Mouse (Mus musculus): Measurements from ENCODE around the gene Cntn3.
"Not testable (repeated sequence)": the region's sequence is repeated elsewhere in the genome, so short reads cannot be mapped to it uniquely, and the experiment has no call there.

Gene Cntn3

DNA sequence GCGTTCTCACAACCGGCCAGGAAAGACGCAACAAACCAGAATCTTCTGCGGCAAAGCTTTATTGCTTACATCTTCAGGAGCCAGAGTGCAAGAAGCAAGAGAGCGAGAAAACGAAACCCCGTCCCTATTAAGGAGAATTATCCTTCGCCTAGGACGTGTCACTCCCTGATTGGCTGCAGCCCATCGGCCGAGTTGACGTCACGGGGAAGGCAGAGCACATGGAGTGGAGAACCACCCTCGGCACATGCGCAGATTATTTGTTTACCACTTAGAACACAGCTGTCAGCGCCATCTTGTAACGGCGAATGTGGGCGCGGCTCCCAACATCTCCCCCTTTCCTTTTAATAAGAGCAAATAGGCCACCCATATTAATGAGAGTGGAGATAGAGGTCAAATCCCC is at the start of gene Cntn3:
Gene Cntn3, minus strand, starts transcription at position 101 of the 400 bp plus-strand sequence.
- not testable (repeated sequence) for DNase-seq (ENCODE audit: low read depth)

DNA sequence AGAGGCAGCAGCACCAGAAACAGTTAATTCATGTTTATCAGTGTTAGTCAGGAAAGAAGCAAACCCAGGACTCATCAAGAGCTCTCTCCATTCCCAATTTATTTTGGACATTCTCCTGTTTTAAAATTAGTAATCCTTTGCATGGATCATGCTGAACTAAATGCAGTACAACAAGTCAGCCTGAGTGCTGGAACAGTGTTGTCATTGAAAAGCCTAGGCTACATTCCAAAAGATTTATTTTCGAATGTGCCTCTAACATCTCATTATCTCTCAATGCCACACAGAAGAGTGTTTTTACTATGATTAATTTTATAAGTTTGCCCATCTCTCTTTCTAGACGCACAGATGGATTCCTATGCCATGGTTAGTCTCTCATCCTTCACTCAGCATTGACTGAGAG is 27.9 kb upstream of the Cntn3 start:
- DNase-seq (ENCODE audit: low read depth): no peak

DNA sequence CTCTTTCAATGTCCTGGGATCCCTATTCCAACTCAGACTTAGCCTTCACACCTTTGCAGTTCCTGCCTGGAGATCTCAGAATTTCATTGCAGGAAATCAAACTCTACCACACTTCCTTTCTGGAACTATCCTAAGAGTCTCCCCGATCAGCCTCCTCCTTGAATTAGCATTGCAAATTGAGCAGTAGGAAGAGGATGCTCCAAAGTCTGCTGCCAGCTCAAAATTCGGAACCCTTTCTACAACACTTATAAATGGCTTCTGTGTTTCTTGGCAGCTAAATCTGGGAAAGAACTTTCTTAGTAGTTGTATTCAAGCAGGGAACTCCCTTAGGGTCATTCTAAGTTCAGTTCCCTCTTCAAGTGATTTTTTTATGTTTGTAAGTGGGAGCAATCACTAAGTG is 24.9 kb upstream of the Cntn3 start:
- DNase-seq (ENCODE audit: low read depth): no peak

DNA sequence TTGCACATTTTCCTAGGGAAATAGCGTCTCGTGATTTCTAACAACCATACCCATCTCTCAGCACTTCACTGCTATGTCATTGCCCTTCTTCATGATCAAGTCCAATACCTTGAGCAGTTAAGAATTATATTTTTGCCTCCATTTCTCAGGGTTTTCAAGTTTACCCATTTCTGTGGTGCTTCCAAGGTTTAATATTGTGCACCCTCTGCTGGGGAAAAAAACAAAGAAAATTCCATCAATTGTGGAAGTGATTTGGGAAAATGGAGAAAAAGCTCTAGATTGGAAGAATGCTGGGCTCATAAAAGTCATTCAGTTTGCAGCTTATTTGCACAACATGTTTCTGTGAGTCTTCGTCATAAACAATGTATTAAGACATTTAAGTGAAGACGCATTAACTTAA is 17.2 kb upstream of the Cntn3 start:
- DNase-seq (ENCODE audit: low read depth): no peak

DNA sequence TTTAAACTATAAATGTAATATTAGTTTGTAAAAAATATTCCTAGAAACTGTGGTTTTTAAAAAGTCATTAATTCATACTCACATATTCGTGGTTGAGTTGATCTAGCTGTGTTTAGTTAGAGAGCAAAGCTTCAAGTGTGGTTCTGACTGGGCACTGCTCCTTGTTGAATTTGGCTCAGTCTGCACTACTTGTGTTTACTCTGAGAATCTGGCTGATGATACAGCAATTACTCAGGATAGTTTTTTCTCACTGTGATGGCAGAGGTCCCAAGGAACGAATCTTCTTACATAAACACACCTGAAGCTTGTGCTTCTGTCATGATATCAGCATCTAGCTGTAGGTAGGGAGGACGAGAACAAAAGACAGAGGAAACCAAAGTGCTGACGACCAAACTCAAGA is 16.4 kb upstream of the Cntn3 start:
- no peak for DNase-seq (ENCODE audit: low read depth)

DNA sequence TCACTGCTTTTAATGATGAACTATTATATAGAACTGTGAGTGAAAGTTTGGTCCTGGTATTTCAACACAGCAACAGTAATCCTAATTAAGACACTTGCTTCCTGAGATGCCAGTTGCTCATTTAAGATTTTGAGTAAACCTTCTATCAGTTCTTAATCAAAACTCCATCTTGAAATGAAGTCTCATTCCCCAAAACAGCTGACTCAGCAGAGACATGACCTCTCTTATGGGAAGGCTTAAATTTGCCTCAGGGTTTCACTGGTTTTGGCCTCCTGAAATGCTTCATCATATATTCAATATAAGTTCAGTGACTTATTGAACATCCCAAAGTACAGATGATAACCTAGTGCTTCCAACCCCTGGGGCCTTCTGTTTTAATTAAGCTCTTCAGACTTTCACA is 13.2 kb upstream of the Cntn3 start:
- no peak for DNase-seq (ENCODE audit: low read depth)

DNA sequence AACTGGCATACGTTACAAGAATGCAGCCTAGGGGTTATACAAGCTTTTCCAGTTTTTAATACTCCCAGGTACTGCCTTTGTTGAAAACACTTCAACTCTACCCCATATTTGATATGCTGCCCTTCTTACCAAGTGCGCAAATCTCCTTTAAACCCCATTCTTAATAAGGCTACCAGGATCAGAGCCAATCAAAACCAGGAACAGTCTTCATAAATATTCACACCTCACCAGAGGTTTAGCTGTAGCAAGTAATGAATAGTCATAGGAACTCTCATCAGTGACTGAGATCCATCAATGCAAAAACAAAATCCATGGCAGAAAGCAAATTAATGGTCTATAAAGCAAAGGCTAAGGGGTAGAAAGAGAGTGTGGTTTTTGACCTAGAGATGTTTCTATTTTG is 10.7 kb upstream of the Cntn3 start:
- DNase-seq (ENCODE audit: low read depth): no peak

DNA sequence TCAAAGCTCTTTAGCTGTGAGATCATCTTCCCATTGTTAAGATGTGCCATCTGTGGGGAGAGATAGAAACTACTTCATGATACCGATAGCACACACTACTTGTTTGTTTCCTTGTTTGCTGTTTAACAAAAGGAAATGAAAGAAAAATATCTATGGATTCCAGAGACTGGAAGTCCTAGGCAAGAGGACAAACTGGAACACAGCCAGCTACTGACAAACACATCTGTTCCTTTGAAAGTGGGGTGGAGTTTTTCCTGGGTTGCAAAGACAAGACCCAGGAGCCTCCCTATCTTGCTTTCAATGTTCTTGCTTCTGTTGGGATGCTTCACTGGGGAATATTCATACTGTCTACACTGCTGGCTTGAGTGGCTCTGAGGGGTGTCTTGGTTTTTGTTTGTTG is 5.4 kb downstream of the Cntn3 start:
- DNase-seq (ENCODE audit: low read depth): no peak

DNA sequence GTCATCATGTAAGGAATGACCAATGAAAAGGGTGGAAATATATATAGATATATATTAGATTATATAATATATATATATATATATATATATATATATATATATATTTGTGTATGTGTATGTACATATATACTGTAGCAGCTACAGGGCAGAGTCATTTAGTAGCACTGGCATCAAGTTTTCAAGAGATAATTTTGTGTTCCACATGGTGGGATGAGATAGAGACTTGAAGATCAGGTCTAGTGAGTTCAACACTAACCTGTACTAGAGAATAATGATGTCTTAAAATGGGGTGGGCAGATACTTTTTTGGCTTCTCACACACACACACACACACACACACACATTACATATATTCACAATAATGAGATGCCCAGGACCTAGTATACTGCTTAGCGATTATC is 7.7 kb downstream of the Cntn3 start:
- no peak for DNase-seq (ENCODE audit: low read depth)

DNA sequence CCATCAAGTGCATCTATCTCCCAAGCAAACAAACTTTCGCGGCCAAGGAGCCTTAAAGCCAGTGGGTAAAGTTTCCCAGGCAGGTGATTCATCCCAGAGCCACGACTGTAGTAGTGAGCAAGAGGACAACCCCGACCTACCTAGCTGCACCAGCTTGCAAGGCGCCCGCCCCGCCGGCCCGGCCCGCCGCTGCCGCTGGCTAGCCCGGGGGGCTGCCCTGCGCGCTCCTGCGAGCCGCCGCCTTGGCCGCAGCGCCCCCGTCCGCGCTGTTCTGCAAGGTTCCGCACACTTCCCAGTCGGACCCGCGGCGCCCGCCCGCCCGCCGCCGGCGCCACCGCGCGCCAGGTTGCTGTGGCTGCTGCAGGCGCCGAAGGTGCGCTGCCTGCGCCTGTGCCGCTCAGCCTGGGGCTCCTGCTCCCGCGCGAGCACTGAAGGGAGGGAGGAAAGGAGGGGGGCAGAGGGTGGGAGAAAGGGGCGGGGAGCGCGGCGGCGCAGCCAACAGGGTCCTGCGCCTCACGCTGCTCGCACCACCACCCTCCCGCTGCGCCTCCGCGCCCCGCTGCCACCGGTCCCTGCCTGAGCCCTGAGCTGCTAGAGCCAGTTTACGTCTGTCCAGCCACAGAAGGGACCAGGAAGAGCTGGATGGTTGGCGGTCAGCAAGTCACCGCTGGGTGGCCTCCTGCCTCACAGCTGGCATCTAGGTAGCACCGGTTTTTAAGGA is 8.7 kb downstream of the Cntn3 start:
- DNase-seq (ENCODE audit: low read depth): no peak

DNA sequence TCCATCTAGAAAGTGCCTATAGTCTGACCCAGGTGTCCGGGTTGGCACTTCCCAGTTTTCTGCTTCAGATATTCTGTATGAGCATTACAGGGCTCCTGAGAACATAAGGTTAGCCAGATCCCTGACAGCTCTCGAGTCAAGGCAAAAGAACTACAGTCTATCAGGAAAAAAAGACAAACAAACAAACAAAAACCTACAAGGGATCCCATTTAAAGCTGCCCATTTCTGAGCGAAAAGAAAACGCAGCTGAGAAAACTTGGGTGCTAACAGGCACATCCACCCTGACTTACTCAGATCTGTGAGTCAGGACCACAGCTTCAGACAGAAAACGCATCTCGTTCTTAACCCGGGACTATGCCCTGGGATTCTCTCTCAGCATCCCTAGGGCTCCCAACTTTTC is 9.5 kb downstream of the Cntn3 start:
- no peak for DNase-seq (ENCODE audit: low read depth)

DNA sequence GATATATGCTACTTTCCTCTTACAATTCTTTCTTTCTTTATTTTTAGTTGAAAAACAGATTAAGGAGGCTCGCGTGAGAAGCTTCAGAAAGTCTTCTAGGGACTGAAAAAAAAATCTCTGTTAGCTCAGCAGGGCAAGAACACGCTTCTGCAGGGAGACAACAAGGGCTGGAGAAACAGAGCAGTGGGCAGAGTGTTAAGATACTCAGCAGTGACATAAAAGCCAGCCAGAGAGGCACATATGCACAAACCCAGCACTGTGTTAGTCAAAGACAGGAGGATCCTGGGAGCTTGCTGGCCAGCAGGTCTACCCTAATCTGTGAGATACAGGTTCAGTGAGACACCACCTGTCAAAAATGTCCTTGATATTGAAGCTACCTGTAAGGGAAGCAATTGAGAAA is 15.4 kb downstream of the Cntn3 start:
- no peak for DNase-seq (ENCODE audit: low read depth)

DNA sequence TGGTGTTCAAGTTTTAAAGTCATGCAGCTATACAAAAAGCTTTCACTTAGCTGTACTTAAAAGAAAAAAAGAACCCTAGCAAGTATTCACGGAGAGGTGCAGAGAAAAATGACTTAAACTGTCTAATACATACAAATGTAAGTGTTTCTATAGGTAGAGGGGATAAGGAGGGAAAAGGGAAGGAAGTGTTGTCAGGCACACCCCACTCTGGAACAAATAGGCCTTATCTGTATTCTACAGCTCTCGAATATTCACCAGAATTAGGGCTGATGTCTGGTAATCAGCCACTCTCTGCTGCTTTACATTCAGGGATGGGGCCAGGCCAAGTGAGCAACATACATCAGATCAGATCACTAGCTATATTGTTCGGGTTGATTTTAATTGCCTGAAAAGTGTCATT is 16.4 kb downstream of the Cntn3 start:
- no peak for DNase-seq (ENCODE audit: low read depth)

DNA sequence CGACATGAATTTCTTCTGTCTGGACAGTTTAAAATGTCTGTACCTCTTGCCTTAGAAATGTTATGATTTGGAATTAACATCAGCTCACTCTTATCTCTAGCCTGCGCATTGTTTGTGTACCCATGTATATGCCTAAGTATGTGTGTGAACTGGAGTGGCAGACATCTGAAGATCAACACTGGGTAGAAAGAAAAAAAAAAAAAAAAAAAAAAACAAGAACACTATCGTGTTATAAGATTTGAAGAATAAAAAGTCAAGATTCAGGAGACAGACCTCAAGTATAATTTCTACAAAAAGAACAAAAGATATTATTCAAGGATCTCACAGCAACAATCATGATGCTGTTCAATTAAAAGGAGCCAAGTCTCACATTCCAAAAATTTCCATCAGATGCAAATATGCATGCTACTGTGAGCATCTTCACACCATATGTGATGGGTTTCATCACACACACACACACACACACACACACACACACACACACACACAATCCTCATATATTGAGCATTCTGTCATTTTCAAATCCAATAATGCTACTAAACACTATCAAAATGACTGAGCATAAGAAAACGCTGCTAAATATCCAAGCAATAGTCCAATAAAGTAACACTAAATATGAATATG is 17.0 kb downstream of the Cntn3 start:
- no peak for DNase-seq (ENCODE audit: low read depth)

DNA sequence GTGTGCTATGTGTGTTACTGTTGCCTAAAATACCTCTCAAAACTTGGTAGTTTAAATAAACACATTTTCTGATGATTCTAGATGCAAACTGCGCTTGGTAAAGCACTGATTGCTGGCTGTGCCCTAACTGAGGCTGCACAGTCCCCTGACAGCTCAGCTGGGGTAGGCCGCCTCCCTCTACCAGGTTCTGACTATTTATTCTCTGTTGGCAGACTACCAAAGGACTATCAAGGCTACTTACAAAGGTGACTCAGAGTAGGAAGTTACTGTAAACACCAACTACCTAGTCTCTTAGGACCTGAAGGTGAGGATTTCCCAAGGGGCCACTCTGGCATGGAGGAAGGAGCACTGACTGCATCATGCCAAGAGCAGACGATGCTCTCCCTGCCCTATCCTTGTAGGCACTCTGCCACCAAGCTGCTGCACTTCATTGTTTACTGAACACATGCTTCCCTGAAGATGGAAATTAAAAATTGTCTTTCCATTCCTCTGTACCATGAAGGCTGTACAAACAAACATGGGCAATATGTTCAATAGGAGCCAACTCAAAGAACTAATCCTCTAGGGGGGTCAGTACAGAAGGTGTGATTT is 17.7 kb downstream of the Cntn3 start:
- no peak for DNase-seq (ENCODE audit: low read depth)

DNA sequence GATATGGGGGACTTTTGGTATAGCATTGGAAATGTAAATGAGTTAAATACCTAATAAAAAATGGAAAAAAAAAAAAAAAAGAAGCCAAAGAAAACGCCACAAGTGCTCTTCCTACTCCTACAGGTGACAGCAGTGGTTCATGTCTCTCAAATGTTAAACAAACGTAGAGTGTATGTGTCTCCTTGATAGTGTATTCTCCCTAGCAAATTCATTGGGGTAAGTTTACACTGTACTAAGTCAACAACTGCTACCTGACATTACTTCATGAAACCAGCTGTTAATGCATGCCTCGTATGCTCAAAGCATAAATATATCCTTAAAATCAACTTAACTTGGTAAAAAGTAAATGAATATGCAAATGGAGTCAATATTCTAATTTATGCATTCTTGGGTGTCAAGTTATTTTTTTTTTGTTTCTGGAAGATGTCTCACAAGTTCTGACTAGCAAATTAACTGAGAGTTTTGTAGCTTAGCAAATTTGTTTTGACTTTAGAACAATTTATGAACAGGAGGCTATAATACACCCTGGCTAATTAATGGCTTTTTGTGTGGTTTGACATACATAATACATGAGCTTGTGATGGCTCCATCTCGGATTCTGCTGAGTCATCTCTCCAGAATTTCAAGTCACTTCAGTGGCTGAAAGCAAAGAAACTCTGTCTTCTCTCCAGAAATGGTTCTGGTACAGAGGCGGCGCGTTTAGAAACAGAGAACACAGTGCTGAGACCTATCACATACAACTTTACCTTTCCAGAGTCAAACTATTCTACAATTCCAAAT is 31.1 kb downstream of the Cntn3 start:
- DNase-seq (ENCODE audit: low read depth): no peak

DNA sequence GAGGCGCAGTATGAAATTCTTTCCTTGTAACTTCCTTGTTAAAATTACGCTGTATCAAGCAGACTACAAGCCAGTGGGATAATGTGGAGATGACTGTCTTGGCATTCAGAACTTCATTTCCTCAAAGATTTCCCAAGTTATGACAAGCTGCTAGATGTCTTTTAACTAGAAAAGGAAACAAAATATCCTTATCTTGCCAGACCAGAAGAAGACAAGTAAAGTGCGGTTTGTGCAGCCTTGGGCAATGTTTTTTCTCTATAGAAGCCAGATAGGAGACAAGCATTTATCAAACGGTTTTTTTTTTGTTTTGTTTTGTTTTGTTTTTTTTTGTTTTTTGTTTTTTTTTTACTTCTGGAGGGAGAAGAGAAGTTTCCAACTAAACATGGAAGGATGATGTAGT is 37.3 kb downstream of the Cntn3 start:
- DNase-seq (ENCODE audit: low read depth): peak; percentile 8

DNA sequence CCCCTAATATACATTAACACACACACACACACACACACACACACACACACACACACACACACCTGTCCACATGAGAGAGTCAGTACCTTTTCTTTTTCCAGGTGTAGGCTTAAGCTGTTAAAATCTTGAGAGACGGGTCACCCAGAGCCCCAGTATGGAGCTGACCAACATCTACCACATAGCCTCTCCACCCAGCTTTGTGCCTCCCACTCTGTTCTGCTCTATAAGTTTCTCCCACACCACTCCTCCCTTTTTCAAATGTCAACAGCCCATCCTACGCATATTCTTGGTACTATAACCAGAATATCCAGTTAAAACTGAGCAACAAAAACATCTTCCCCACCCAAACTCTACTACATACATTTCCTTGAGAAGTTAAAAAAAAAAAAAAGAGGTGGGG is 49.9 kb downstream of the Cntn3 start:
- no peak for DNase-seq (ENCODE audit: low read depth)

DNA sequence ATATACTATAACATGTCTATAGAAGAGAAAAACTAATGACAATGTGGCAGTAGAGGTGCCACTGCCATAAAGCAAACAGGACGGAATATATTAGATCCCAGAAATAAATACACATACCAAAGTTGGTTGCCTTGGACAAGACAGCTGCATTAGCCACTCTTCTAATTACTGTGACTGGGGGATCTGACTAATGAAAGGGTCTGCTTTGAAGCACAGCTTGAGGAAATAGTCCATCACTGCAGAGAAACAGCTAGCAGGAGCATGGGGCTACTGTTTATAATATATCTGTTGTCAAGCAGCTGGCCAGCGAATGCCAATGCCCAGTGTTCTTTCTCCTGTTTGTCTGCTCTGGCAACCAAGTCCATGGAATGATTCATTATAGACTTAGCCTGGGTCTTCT is 51.9 kb downstream of the Cntn3 start:
- no peak for DNase-seq (ENCODE audit: low read depth)

DNA sequence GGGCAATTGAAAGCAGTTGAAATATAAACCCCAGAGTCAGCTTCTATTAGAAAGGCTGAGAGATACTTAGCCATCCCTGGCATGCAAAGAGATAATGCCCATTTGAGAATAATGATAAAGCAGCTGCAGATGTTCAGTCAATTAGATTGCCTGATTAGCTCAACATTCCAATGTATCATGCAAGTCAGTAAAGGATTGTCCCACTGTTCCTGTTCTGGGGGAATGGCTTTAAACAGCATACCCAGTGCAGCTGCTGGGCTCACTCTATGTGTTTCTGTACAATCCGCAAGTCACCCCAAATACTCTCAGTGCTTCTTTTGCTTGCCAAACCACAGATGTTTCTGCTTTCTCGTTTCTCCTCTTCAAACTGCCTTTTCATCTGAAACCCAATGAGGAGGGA is 57.7 kb downstream of the Cntn3 start:
- DNase-seq (ENCODE audit: low read depth): no peak

DNA sequence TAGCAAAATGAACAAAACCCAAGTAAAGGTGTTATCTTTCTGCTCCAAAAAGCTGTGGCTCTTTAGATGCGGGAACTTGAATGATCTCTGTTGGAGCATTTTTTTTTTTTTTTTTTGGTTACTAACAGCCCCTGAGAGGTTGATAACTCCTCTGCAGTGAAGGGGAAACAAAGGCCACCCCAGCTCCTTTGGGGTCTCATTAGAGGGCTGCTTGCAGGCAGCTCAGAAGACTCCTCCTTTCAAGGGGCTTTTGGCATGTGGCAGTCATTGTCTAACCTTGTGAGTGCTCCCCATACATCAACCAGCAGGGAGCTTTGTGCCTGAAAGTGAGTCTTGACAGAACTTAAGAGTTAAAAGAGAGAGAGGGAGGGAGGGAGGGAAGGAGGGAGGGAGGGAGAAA is 60.8 kb downstream of the Cntn3 start:
- DNase-seq (ENCODE audit: low read depth): no peak

DNA sequence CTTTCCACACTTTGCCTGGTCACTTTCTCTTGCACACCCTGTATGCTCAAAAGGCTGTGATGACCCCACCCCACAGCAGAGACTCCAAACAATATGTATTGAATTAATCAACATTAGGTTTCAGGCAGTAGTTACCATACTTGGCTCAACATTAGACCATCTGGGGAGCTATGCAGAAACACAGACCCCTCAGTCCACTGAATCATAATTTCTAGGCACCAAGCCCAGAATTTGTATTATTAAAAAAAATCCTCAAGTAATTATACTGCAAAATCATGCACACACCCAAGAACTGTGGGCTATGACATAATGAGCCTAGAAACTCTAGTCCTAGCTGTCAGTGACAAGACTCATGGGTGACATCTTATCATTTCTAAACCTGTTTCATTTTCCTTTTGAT is 87.4 kb downstream of the Cntn3 start:
- no peak for DNase-seq (ENCODE audit: low read depth)
